7 mouse cellular contexts compared by ENCODE assay signal in genomic region chr7:128591345-128592084, GRCm38 (mm10). TPM values are rescaled to one million over a fixed set of nuclear protein-coding genes. Genes with fewer than 3 reads are reported as not detected.
DNase-seq lines count a peak whose midpoint lies in the region; ATAC-seq and TF ChIP-seq lines count a peak whose summit lies in the region.

No protein-coding gene starts in this region.

- ATAC-seq in forebrain, postnatal 0 days = peak; percentile 30; the same call in 1 of the 2 replicates
- ATAC-seq in kidney, embryonic 16.5 days (ENCODE audit: low FRiP score, low TSS enrichment) = peak; percentile 80
- ATAC-seq in midbrain, embryonic 13.5 days = peak; percentile 86

- 0 out of 2 replicates have a peak, but pooled peaks cover 3% of the 10 kb centered on the region for H3K9me3 ChIP-seq in forebrain, postnatal 0 days (ENCODE audit: low read length)
- H3K9me3 ChIP-seq in kidney, embryonic 16.5 days (ENCODE audit: low read length) = no peaks in the 10 kb centered on the region
- no peaks in the 10 kb centered on the region for H3K9me3 ChIP-seq in midbrain, embryonic 13.5 days

- peaks cover 17% of the 10 kb centered on the region for H3K4me1 ChIP-seq in forebrain, postnatal 0 days (ENCODE audit: insufficient read depth)
- H3K4me1 ChIP-seq in kidney, embryonic 16.5 days (ENCODE audit: insufficient read depth, low read length) = peaks cover 21% of the 10 kb centered on the region
- peaks cover 31% of the 10 kb centered on the region for H3K4me1 ChIP-seq in midbrain, embryonic 13.5 days (replicated peaks)

- no peaks in the 10 kb centered on the region for H3K27me3 ChIP-seq in forebrain, postnatal 0 days (ENCODE audit: insufficient read depth, low read length)
- no peaks in the 10 kb centered on the region for H3K27me3 ChIP-seq in kidney, embryonic 16.5 days (ENCODE audit: insufficient read depth, low read length)
- H3K27me3 ChIP-seq in midbrain, embryonic 13.5 days = no peaks in the 10 kb centered on the region

- 0 out of 2 replicates have a peak, but pooled peaks have one; percentile 28 for TF ChIP-seq CTCF in forebrain, postnatal 0 days (IDR thresholded peaks at IDR 0.05; ENCODE audit: low read depth)

- no peak overlapping the region; the same call in 1 of the 2 replicates for H3K4me2 ChIP-seq in forebrain, postnatal 0 days (ENCODE audit: low read depth)
- peak overlapping the region; percentile 3; the same call in 1 of the 2 replicates for H3K4me2 ChIP-seq in kidney, embryonic 16.5 days (replicated peaks; ENCODE audit: low read depth, low read length)
- H3K4me2 ChIP-seq in midbrain, embryonic 13.5 days (replicated peaks) = peak overlapping the region; percentile 27; the same call in 1 of the 2 replicates

- H3K9ac ChIP-seq in forebrain, postnatal 0 days = 0 out of 2 replicates have a peak overlapping the region, but pooled peaks have one; percentile 33
- 0 out of 2 replicates have a peak overlapping the region, but pooled peaks have one; percentile 7 for H3K9ac ChIP-seq in kidney, embryonic 16.5 days (replicated peaks; ENCODE audit: low read length)
- H3K9ac ChIP-seq in midbrain, embryonic 13.5 days (replicated peaks) = no peak overlapping the region

- H3K27ac ChIP-seq in forebrain, postnatal 0 days (ENCODE audit: low read depth, low read length) = peak overlapping the region; percentile 82
- peak overlapping the region; percentile 48 for H3K27ac ChIP-seq in kidney, embryonic 16.5 days (ENCODE audit: low read length)
- H3K27ac ChIP-seq in midbrain, embryonic 13.5 days = peak overlapping the region; percentile 86

- no peak overlapping the region for H3K4me3 ChIP-seq in forebrain, postnatal 0 days (ENCODE audit: low read depth, low read length)
- H3K4me3 ChIP-seq in kidney, embryonic 16.5 days (ENCODE audit: low read length) = no peak overlapping the region
- H3K4me3 ChIP-seq in midbrain, embryonic 13.5 days (replicated peaks) = no peak overlapping the region

- peak; percentile 9 for DNase-seq in right cerebral cortex, postnatal 25 days
- DNase-seq in right cerebral cortex, adult 2 months (ENCODE audit: low spot score in 2 of 2) = no peak
- DNase-seq in forebrain, postnatal 0 days = no peak
- DNase-seq in spleen, postnatal 14 days (ENCODE audit: low spot score in 2 of 2) = no peak
- DNase-seq in cerebellum, adult 11-12 months = no peak

- H3K36me3 ChIP-seq in forebrain, postnatal 0 days (ENCODE audit: insufficient read depth) = no peaks in the 10 kb centered on the region
- no peaks in the 10 kb centered on the region for H3K36me3 ChIP-seq in kidney, embryonic 16.5 days (ENCODE audit: insufficient read depth, low read length)
- no peaks in the 10 kb centered on the region for H3K36me3 ChIP-seq in midbrain, embryonic 13.5 days

- 16% methylated on average over 9 of the region's 9 CpGs for WGBS in forebrain, postnatal 0 days
- 17% methylated on average over 9 of the region's 9 CpGs for WGBS in kidney, embryonic 16.5 days
- WGBS in midbrain, embryonic 13.5 days = 4% methylated on average over 9 of the region's 9 CpGs

RNA-seq across cellular contexts. Expression of gene Inpp5f, which starts 19.6 kb away (rescaled TPM):
- 334 and 420 TPM in 2 replicates for total RNA-seq in forebrain, postnatal 0 days (2014; rRNA removed)
- polyA plus RNA-seq in forebrain, postnatal 0 days (2015; fragmentation: Nextera tagmentation; extraction: Ambion mirVana) = 270 and 361 TPM in 2 replicates
- polyA plus RNA-seq in kidney, embryonic 16.5 days (2015; fragmentation: Nextera tagmentation; extraction: Ambion mirVana) = 24.5 and 25.9 TPM in 2 replicates
- 306 and 336 TPM in 2 replicates for polyA plus RNA-seq in midbrain, embryonic 13.5 days (2015; fragmentation: Nextera tagmentation; extraction: Ambion mirVana)

Comparison
In these comparisons a context has a peak if more than half of its experiments do, and no peak if none do; other contexts are left out.
1. ATAC-seq: peak in every context shown above with its lines; median percentile 86 in midbrain, embryonic 13.5 days; 80 in kidney, embryonic 16.5 days; 30 in forebrain, postnatal 0 days.
2. RNA of gene Inpp5f, which starts 19.6 kb away (polyA plus RNA-seq): 270 to 361 TPM in forebrain, postnatal 0 days and 306 to 336 TPM in midbrain, embryonic 13.5 days; 24.5 to 25.9 TPM in kidney, embryonic 16.5 days; every median in the first group is over 10 times any median in the second.
3. Peak in every context shown above with its lines, with median percentiles within 50 percentile points of each other: H3K27ac ChIP-seq.